Mouse (Mus musculus) thymus, adult 18-20 months (tissue): ENCODE data around the gene Hectd3.
A peak's percentile ranks its signal among the peaks of the same experiment; 100 is the strongest.

ENCODE experiments used
- DNase-seq, 2 experiments: peaks; one replicate each; pipeline ENCODE4 v3.0.0; 2022; ENCODE audit warnings: mixed read lengths in 2 of 2

The Hectd3 gene

GRCm38 (mm10) chr4:117018327-117018726 lies 23.2 kb downstream of the Hectd3 start:
- no peak for DNase-seq

- DNase-seq: peak; percentile 84 to 86
Measured at GRCm38 (mm10) chr4:117019206-117020134, 24.4 kb downstream of the Hectd3 start, which contains the start of gene Eif2b3. Eif2b3 (plus strand) TSS chr4:117019402.

- no peak for DNase-seq
Measured at GRCm38 (mm10) chr4:117023469-117023868, 28.4 kb downstream of the Hectd3 start.

- no peak for DNase-seq
Measured at GRCm38 (mm10) chr4:117031105-117031504, 36.0 kb downstream of the Hectd3 start.

GRCm38 (mm10) chr4:117039925-117040687 lies 45.0 kb downstream of the Hectd3 start:
- DNase-seq: no peak

GRCm38 (mm10) chr4:117040791-117041190 lies 45.7 kb downstream of the Hectd3 start:
- no peak for DNase-seq

GRCm38 (mm10) chr4:117041283-117041721 lies 46.2 kb downstream of the Hectd3 start:
- no peak for DNase-seq

GRCm38 (mm10) chr4:117048836-117049235 lies 53.7 kb downstream of the Hectd3 start:
- DNase-seq: no peak

- no peak for DNase-seq
Measured at GRCm38 (mm10) chr4:117049485-117049884, 54.4 kb downstream of the Hectd3 start.

GRCm38 (mm10) chr4:117052626-117053025 lies 57.5 kb downstream of the Hectd3 start:
- no peak for DNase-seq

GRCm38 (mm10) chr4:117053956-117054355 lies 58.8 kb downstream of the Hectd3 start:
- no peak for DNase-seq
